Comparison of ENCODE assay signal across 23 mouse cellular contexts in genomic region chr6:53456111-53456510, GRCm38 (mm10).
DNase-seq lines count a peak whose midpoint lies in the region; ATAC-seq and TF ChIP-seq lines count a peak whose summit lies in the region.
"Had no signal": no experiment of that assay in that cellular context is flagged by ENCODE, and none has a peak within 500 bp of the region (broad histone marks: within the 10 kb centered on the region; RNA-seq: fewer than 3 reads in every experiment).

No protein-coding gene starts in this region.

- peaks cover 11% of the 10 kb centered on the region; the same call in 1 of the 2 replicates for H3K4me1 ChIP-seq in heart, embryonic 12.5 days (replicated peaks)
- H3K4me1 ChIP-seq in midbrain, embryonic 11.5 days (ENCODE audit: control insufficient read depth, insufficient read depth, low read length) = peaks cover 3% of the 10 kb centered on the region; the same call in 1 of the 2 replicates
- H3K4me1 ChIP-seq in midbrain, embryonic 13.5 days (replicated peaks) = peaks cover 9% of the 10 kb centered on the region; the same call in 1 of the 2 replicates
- peaks cover 30 to 43% of the 10 kb centered on the region in 2 experiments for H3K4me1 ChIP-seq in CH12.LX (ENCODE audit: control insufficient read depth in 1 of 2, insufficient read depth in 2 of 2)

- no peak for TF ChIP-seq EP300 in CH12.LX (IDR thresholded peaks at IDR 0.05; ENCODE audit: low read length)

- 94% methylated on average over 5 of the region's 5 CpGs for WGBS in heart, embryonic 12.5 days
- 96% methylated on average over 5 of the region's 5 CpGs for WGBS in midbrain, embryonic 11.5 days
- 92% methylated on average over 5 of the region's 5 CpGs for WGBS in midbrain, embryonic 13.5 days

- no peak for TF ChIP-seq POLR2A in CH12.LX (IDR thresholded peaks at IDR 0.05; ENCODE audit: low read depth, low read length)

- no peaks in the 10 kb centered on the region for H3K27me3 ChIP-seq in heart, embryonic 12.5 days (replicated peaks)
- no peaks in the 10 kb centered on the region for H3K27me3 ChIP-seq in midbrain, embryonic 11.5 days (ENCODE audit: control insufficient read depth, insufficient read depth, low read length)
- 0 out of 2 replicates have a peak, but pooled peaks cover 3% of the 10 kb centered on the region for H3K27me3 ChIP-seq in midbrain, embryonic 13.5 days
- no peaks in the 10 kb centered on the region for H3K27me3 ChIP-seq in CH12.LX (replicated peaks)
- H3K27me3 ChIP-seq: embryonic facial prominence, embryonic 15.5 days; forebrain, embryonic 12.5 days had no signal

- dilution Hi-C loops in CH12.LX (cut with MboI; ENCODE audit: extremely low pct_ligation_motif_present, extremely low pct_unique_long_range_greater_than_20kb, low sequenced_read_pairs) = no loop called here

- ATAC-seq in heart, embryonic 12.5 days (ENCODE audit: insufficient number of reproducible peaks, low FRiP score) = no peak
- no peak for ATAC-seq in midbrain, embryonic 11.5 days (ENCODE audit: low FRiP score)
- ATAC-seq in midbrain, embryonic 13.5 days = no peak
- ATAC-seq in frontal cortex, adult (ENCODE audit: low TSS enrichment) = no peak
- ATAC-seq: CD4-positive, CD25-positive, alpha-beta regulatory T cell, adult 4 months; forebrain, embryonic 14.5 days; forebrain, embryonic 16.5 days had no signal

- no peak overlapping the region for H3K4me3 ChIP-seq in heart, embryonic 12.5 days
- no peak overlapping the region for H3K4me3 ChIP-seq in midbrain, embryonic 11.5 days (ENCODE audit: low read depth, low read length)
- H3K4me3 ChIP-seq in midbrain, embryonic 13.5 days (replicated peaks) = no peak overlapping the region
- no peak overlapping the region for H3K4me3 ChIP-seq in CH12.LX (replicated peaks in 1 of 3; ENCODE audit: low read depth in 2 of 3, low read length in 2 of 3, poor library complexity in 1 of 3)
- H3K4me3 ChIP-seq: embryonic facial prominence, embryonic 13.5 days; embryonic facial prominence, embryonic 15.5 days; erythroblast, embryonic 14.5 days; forebrain, embryonic 10.5 days; forebrain, embryonic 12.5 days had no signal

- DNase-seq in heart, adult 11 months = peak; percentile 21
- DNase-seq in midbrain, embryonic 11.5 days (ENCODE audit: low spot score, missing footprints) = peak; percentile 17
- peak; percentile 34 for DNase-seq in CH12.LX (ENCODE audit: extremely low read depth)
- DNase-seq: adrenal gland, adult 2 months; adrenal gland, postnatal 10 days; adrenal gland, postnatal 25 days; cerebellum, adult 11 months; cerebellum, adult 18-20 months; cerebellum, adult 8-10 months; cerebellum, adult 9-11 months; cerebellum, postnatal 14 days; embryo, embryonic 11 days had no signal

- no peak overlapping the region for H3K4me2 ChIP-seq in heart, embryonic 12.5 days
- no peak overlapping the region for H3K4me2 ChIP-seq in midbrain, embryonic 11.5 days
- H3K4me2 ChIP-seq in midbrain, embryonic 13.5 days (replicated peaks) = no peak overlapping the region
- H3K4me2 ChIP-seq in CH12.LX (ENCODE audit: insufficient read depth, low read depth, poor library complexity, severe bottlenecking) = peak overlapping the region; percentile 24; the same call in 1 of the 2 replicates
- H3K4me2 ChIP-seq: embryonic facial prominence, embryonic 13.5 days; embryonic facial prominence, embryonic 15.5 days; forebrain, embryonic 12.5 days had no signal

- no peaks in the 10 kb centered on the region for H3K9me3 ChIP-seq in heart, embryonic 12.5 days (replicated peaks)
- no peaks in the 10 kb centered on the region for H3K9me3 ChIP-seq in midbrain, embryonic 11.5 days (ENCODE audit: control insufficient read depth, low read length)
- H3K9me3 ChIP-seq in midbrain, embryonic 13.5 days = no peaks in the 10 kb centered on the region
- no peaks in the 10 kb centered on the region for H3K9me3 ChIP-seq in CH12.LX (replicated peaks; ENCODE audit: low read length)
- H3K9me3 ChIP-seq: embryonic facial prominence, embryonic 13.5 days; embryonic facial prominence, embryonic 15.5 days; forebrain, embryonic 10.5 days; forebrain, embryonic 12.5 days had no signal

- no peak overlapping the region for H3K27ac ChIP-seq in heart, embryonic 12.5 days (ENCODE audit: poor library complexity, severe bottlenecking)
- H3K27ac ChIP-seq in midbrain, embryonic 11.5 days (ENCODE audit: low read depth, low read length) = no peak overlapping the region
- no peak overlapping the region for H3K27ac ChIP-seq in midbrain, embryonic 13.5 days
- H3K27ac ChIP-seq in CH12.LX (ENCODE audit: insufficient read depth, low read depth) = peak overlapping the region; percentile 82; the same call in 1 of the 2 replicates
- H3K27ac ChIP-seq: embryonic facial prominence, embryonic 13.5 days; embryonic facial prominence, embryonic 15.5 days; forebrain, embryonic 10.5 days; forebrain, embryonic 12.5 days had no signal

- 0 out of 2 replicates have a peak, but pooled peaks cover 4% of the 10 kb centered on the region for H3K36me3 ChIP-seq in heart, embryonic 12.5 days
- no peaks in the 10 kb centered on the region for H3K36me3 ChIP-seq in midbrain, embryonic 11.5 days (ENCODE audit: control insufficient read depth, insufficient read depth, low read length)
- H3K36me3 ChIP-seq in midbrain, embryonic 13.5 days = no peaks in the 10 kb centered on the region
- peaks cover 0 to 9% of the 10 kb centered on the region in 2 experiments for H3K36me3 ChIP-seq in CH12.LX (replicated peaks in 1 of 2; ENCODE audit: control insufficient read depth in 1 of 2, insufficient read depth in 1 of 2, low read length in 1 of 2)
- H3K36me3 ChIP-seq: embryonic facial prominence, embryonic 13.5 days; embryonic facial prominence, embryonic 15.5 days; forebrain, embryonic 12.5 days had no signal

- TF ChIP-seq CTCF in CH12.LX (conservative IDR thresholded peaks at IDR 0.05 in 1 of 2, IDR thresholded peaks at IDR 0.05 in 1 of 2; ENCODE audit: low read depth in 2 of 2, low read length in 2 of 2) = no peak

- TF ChIP-seq RAD21 in CH12.LX (IDR thresholded peaks at IDR 0.05; ENCODE audit: low read depth, low read length) = no peak

- H3K79me2 ChIP-seq in CH12.LX (replicated peaks; ENCODE audit: control insufficient read depth, extremely low read depth, insufficient read depth, poor library complexity, severe bottlenecking) = no peaks in the 10 kb centered on the region

- H3K9ac ChIP-seq in heart, embryonic 12.5 days = no peak overlapping the region
- H3K9ac ChIP-seq in midbrain, embryonic 11.5 days (ENCODE audit: low read length) = no peak overlapping the region
- H3K9ac ChIP-seq in midbrain, embryonic 13.5 days (replicated peaks) = no peak overlapping the region
- peak overlapping the region; percentile 52 for H3K9ac ChIP-seq in CH12.LX (ENCODE audit: insufficient read depth, low read depth)
- H3K9ac ChIP-seq: embryonic facial prominence, embryonic 13.5 days; embryonic facial prominence, embryonic 15.5 days; forebrain, embryonic 12.5 days had no signal

- in situ Hi-C loops in CH12.LX (cut with MboI; ENCODE audit: low pct_ligation_motif_present, low pct_unique_long_range_greater_than_20kb, low sequenced_read_pairs) = no loop called here

TF ChIP-seq in CH12.LX, 34 proteins besides CTCF, POLR2A, EP300 and RAD21:
- TF ChIP-seq MXI1 (IDR thresholded peaks at IDR 0.05; ENCODE audit: low read depth, low read length) = 0 out of 2 replicates have a peak, but pooled peaks have one; percentile 48
- TF ChIP-seq USF2 (conservative IDR thresholded peaks at IDR 0.05; ENCODE audit: low read depth, low read length) = no peak
- 0 out of 2 replicates have a peak, but pooled peaks have one; percentile 7 for TF ChIP-seq TBP (conservative IDR thresholded peaks at IDR 0.05; ENCODE audit: low read depth, low read length)
- TF ChIP-seq MYC (IDR thresholded peaks at IDR 0.05; ENCODE audit: low read depth, low read length) = peak; percentile 86
- 0 out of 2 replicates have a peak, but pooled peaks have one; percentile 9 for TF ChIP-seq IRF4 (IDR thresholded peaks at IDR 0.05; ENCODE audit: low read depth, low read length)
- peak; percentile 84 for TF ChIP-seq MAX (IDR thresholded peaks at IDR 0.05; ENCODE audit: low read length)
- peak; percentile 32; the same call in 1 of the 2 replicates for TF ChIP-seq SIN3A (IDR thresholded peaks at IDR 0.05; ENCODE audit: low read length)
- peak; percentile 77 for TF ChIP-seq NRF1 (IDR thresholded peaks at IDR 0.05; ENCODE audit: low read depth, low read length)
- TF ChIP-seq ZNF384 (IDR thresholded peaks at IDR 0.05; ENCODE audit: low read depth, low read length) = no peak
- peak; percentile 29; the same call in 1 of the 2 replicates for TF ChIP-seq TCF12 (IDR thresholded peaks at IDR 0.05; ENCODE audit: low read depth, low read length)
- peak; percentile 57 for TF ChIP-seq BHLHE40 (IDR thresholded peaks at IDR 0.05; ENCODE audit: low read depth, low read length)
- TF ChIP-seq KAT2A (IDR thresholded peaks at IDR 0.05; ENCODE audit: insufficient replicate concordance, low read length) = no peak
